Mouse (Mus musculus): ENCODE measurements around the gene Hpn. TPM values are rescaled to one million over a fixed set of nuclear protein-coding genes. Genes with fewer than 3 reads are reported as not detected.

The Hpn gene
- polyA plus RNA-seq, 1 experiment, result 22.1 TPM

DNA sequence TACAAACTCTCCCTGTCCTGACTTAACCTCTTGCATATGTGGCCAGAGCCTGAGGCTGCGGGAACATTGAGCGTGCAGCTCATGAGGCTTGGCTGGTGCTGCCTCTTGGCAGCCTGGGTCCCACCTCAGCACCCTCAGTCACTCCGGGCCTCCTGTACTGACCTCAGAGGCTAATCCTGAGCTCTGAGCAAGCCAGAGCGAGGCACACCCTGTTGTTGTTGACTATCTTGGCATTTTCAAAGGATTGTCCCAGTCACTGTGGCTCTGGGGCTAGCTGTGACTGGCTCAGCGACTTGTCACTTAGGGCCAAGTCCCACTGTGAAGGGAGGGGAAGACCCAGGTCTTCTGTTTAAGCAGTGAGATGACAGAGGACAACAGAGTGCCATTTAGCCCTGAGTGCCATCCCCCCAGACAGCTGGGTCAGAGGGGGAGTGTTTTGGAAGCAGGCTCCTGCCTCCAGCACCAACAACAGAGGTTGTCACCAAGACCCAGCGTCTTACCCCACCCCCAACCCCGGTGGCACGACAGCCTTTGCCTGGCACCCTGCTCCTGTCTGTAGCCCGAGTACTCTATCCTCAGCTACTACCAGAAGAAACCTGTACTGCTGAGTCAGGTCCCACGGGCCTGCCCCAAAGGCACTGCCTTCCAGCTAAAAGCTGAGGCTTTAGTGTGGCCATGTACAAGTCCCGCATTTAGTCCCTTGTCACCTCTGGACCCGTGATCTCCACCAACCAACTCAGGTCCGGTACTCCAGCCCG lies 32.1 kb downstream of the Hpn start:
- WGBS, result 71% methylated on average over 14 of the region's 14 CpGs

DNA sequence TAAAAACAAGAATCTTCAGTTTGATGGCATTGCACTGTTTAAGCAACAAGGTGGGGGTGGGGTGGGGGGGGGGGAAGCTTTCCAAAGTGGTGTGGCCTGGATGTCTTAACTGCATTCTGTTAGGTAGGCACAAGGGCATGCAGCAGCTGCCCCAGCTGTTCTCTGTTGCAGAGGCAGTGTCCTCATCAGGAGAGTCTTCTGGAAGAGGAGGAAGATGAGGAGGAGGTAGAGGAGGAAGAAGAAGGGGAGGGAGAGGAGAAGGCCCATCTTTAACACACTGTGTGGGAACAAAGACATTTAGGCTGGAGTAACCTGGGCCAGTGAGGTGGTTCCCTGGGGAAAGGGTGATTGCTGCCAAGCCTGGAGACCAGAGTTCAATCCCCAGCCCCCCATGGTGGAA lies 33.0 kb downstream of the Hpn start:
- Histone ChIP-seq H3K27ac (ENCODE audit: insufficient read depth, low read length) (no peak overlapping the region), H3K4me1 (ENCODE audit: control insufficient read depth, insufficient read depth, insufficient read length) (no peaks in the 10 kb centered on the region; the same call in 1 of the 2 replicates)
- TF ChIP-seq POLR2A (IDR thresholded peaks at IDR 0.05; ENCODE audit: low read depth, low read length), result no peak
- TF ChIP-seq CTCF (IDR thresholded peaks at IDR 0.05; ENCODE audit: extremely low read depth, insufficient read depth, insufficient read length, insufficient replicate concordance), result no peak

More for the DNA sequence above, 32.1 kb downstream of the Hpn start:
- no peak for DNase-seq (ENCODE audit: low read depth in 1 of 2, low spot score in 2 of 2)
- H3K4me3 ChIP-seq (ENCODE audit: extremely low read depth, insufficient read depth, insufficient read length), result no peak overlapping the region
- H3K27me3 ChIP-seq (ENCODE audit: control insufficient read depth, insufficient read depth, low read length), result no peaks in the 10 kb centered on the region
- H3K36me3 ChIP-seq (ENCODE audit: control insufficient read depth, insufficient read depth, low read length), result no peaks in the 10 kb centered on the region
- peaks cover 4% of the 10 kb centered on the region for H3K4me1 ChIP-seq (ENCODE audit: control insufficient read depth, insufficient read depth, insufficient read length)
- H3K27ac ChIP-seq (ENCODE audit: insufficient read depth, low read length), result no peak overlapping the region
- no peak for TF ChIP-seq CTCF (IDR thresholded peaks at IDR 0.05; ENCODE audit: extremely low read depth, insufficient read depth, insufficient read length, insufficient replicate concordance)
- TF ChIP-seq POLR2A (IDR thresholded peaks at IDR 0.05; ENCODE audit: low read depth, low read length), result no peak

DNA sequence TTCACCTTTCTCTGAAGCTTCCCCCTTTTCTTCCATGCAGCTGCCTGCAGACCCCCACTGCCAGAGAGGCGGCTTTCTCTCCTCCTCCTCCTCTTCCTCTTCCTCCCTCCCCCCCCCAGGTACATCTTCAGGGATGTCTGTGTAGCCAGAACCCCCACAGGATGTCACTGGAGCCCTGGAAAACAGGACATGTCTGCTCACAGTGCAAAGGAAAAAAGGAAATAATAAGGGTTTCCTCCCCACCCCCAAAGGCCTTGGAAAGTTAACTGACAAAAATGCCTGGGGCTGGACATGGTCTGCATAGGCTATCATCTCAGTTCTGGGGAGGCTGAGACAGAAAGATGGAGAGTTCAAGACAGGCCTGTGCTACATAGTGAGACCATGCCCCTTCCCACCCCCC lies 34.0 kb downstream of the Hpn start:
- Histone ChIP-seq H3K4me3 (ENCODE audit: extremely low read depth, insufficient read depth, insufficient read length) (no peak overlapping the region), H3K27me3 (ENCODE audit: control insufficient read depth, insufficient read depth, low read length) (no peaks in the 10 kb centered on the region), H3K36me3 (ENCODE audit: control insufficient read depth, insufficient read depth, low read length) (no peaks in the 10 kb centered on the region), H3K27ac (ENCODE audit: insufficient read depth, low read length) (no peak overlapping the region), H3K4me1 (ENCODE audit: control insufficient read depth, insufficient read depth, insufficient read length) (no peaks in the 10 kb centered on the region; the same call in 1 of the 2 replicates)
- no peak for TF ChIP-seq POLR2A (IDR thresholded peaks at IDR 0.05; ENCODE audit: low read depth, low read length)
- no peak for TF ChIP-seq CTCF (IDR thresholded peaks at IDR 0.05; ENCODE audit: extremely low read depth, insufficient read depth, insufficient read length, insufficient replicate concordance)
- DNase-seq (ENCODE audit: low read depth in 1 of 2, low spot score in 2 of 2), result no peak
- 63% methylated on average over 1 of the region's 1 CpGs for WGBS

More for the DNA sequence above, 33.0 kb downstream of the Hpn start:
- Histone ChIP-seq H3K36me3 (ENCODE audit: control insufficient read depth, insufficient read depth, low read length) (no peaks in the 10 kb centered on the region), H3K4me3 (ENCODE audit: extremely low read depth, insufficient read depth, insufficient read length) (no peak overlapping the region), H3K27me3 (ENCODE audit: control insufficient read depth, insufficient read depth, low read length) (no peaks in the 10 kb centered on the region)
- DNase-seq (ENCODE audit: low read depth in 1 of 2, low spot score in 2 of 2), result no peak

DNA sequence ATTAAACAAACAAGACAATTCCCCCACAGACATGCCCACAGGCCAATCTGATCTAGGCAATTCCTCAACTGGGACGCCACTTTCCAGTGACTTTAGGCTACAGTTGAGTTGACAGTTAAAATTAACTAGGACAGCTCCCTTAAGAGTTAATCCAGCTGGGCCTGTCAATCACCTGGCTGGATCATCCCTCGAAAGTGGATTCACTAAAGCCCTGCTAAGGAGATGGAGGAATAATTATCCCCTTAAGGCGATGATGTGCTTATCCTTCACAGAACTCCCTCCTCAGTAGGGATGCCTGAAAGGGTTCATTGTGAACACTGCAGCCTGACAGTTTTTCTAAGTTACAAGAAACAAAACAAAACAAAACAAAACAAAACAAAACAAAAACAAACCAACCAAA lies 34.5 kb downstream of the Hpn start:
- H3K36me3 ChIP-seq (ENCODE audit: control insufficient read depth, insufficient read depth, low read length), result no peaks in the 10 kb centered on the region
- no peak for DNase-seq (ENCODE audit: low read depth in 1 of 2, low spot score in 2 of 2)
- no peaks in the 10 kb centered on the region; the same call in 1 of the 2 replicates for H3K4me1 ChIP-seq (ENCODE audit: control insufficient read depth, insufficient read depth, insufficient read length)
- WGBS, result 87% methylated on average over 3 of the region's 3 CpGs
- TF ChIP-seq POLR2A (IDR thresholded peaks at IDR 0.05; ENCODE audit: low read depth, low read length) (no peak), CTCF (IDR thresholded peaks at IDR 0.05; ENCODE audit: extremely low read depth, insufficient read depth, insufficient read length, insufficient replicate concordance) (no peak)
- H3K4me3 ChIP-seq (ENCODE audit: extremely low read depth, insufficient read depth, insufficient read length), result no peak overlapping the region
- H3K27me3 ChIP-seq (ENCODE audit: control insufficient read depth, insufficient read depth, low read length), result no peaks in the 10 kb centered on the region
- H3K27ac ChIP-seq (ENCODE audit: insufficient read depth, low read length), result no peak overlapping the region

DNA sequence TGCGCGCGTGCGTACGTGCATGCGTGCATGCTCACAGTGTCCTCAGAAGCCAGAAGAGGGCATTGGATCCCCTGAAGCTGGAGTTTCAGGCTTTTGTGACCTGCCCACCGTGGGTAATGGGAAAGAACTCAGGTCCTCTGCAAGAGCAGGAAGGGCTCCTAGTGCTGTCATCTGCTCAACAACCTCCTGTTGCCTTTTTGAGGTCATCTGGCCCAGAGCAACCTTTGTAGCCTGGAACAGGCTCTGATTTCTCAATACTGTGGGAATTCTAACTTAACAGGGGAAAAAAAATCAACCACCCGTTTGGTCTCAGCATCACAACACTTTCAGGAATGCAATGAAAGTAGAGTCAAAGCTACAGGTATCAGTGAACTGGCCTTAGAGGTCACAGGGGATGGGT lies 35.4 kb downstream of the Hpn start:
- no peak for TF ChIP-seq CTCF (IDR thresholded peaks at IDR 0.05; ENCODE audit: extremely low read depth, insufficient read depth, insufficient read length, insufficient replicate concordance)
- TF ChIP-seq POLR2A (IDR thresholded peaks at IDR 0.05; ENCODE audit: low read depth, low read length), result no peak
- DNase-seq (ENCODE audit: low read depth in 1 of 2, low spot score in 2 of 2), result no peak
- no peak overlapping the region for H3K27ac ChIP-seq (ENCODE audit: insufficient read depth, low read length)
- H3K4me3 ChIP-seq (ENCODE audit: extremely low read depth, insufficient read depth, insufficient read length), result no peak overlapping the region
- WGBS, result 87% methylated on average over 8 of the region's 8 CpGs
- H3K36me3 ChIP-seq (ENCODE audit: control insufficient read depth, insufficient read depth, low read length), result no peaks in the 10 kb centered on the region
- no peaks in the 10 kb centered on the region for H3K4me1 ChIP-seq (ENCODE audit: control insufficient read depth, insufficient read depth, insufficient read length)
- H3K27me3 ChIP-seq (ENCODE audit: control insufficient read depth, insufficient read depth, low read length), result no peaks in the 10 kb centered on the region

DNA sequence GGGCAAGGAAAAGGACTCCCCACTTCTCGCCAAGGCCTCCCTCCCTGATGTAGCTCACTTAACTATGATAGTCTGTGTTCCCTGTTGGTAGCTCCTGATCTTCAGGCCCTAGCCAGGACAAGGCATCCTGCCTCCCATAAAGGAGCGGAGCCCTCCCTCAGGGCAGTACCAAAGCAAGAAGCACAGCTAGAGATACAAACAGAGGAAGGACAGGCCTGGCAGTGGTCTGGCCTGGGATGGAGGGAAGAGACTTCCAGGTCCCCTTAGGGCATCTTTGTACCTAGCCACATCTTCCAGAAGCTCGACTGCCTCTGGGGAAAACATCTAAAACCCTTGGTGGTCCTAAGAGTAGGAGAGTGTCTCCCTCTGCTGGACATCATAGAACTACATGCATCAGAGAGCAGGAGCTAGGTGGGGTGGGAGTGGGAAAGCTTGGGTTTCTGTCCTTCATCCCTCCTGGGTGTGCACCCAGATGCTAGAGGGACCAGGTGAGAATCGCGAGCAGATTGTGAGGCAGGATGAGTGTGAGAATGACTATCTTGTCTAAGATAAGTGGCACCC lies 37.1 kb downstream of the Hpn start:
- Histone ChIP-seq H3K4me1 (ENCODE audit: control insufficient read depth, insufficient read depth, insufficient read length) (no peaks in the 10 kb centered on the region), H3K4me3 (ENCODE audit: extremely low read depth, insufficient read depth, insufficient read length) (no peak overlapping the region), H3K27me3 (ENCODE audit: control insufficient read depth, insufficient read depth, low read length) (no peaks in the 10 kb centered on the region), H3K36me3 (ENCODE audit: control insufficient read depth, insufficient read depth, low read length) (no peaks in the 10 kb centered on the region), H3K27ac (ENCODE audit: insufficient read depth, low read length) (no peak overlapping the region)
- DNase-seq (ENCODE audit: low read depth in 1 of 2, low spot score in 2 of 2), result no peak
- WGBS, result 48% methylated on average over 5 of the region's 5 CpGs
- no peak for TF ChIP-seq POLR2A (IDR thresholded peaks at IDR 0.05; ENCODE audit: low read depth, low read length)
- TF ChIP-seq CTCF (IDR thresholded peaks at IDR 0.05; ENCODE audit: extremely low read depth, insufficient read depth, insufficient read length, insufficient replicate concordance), result peak; percentile 43; the same call in 1 of the 2 replicates

DNA sequence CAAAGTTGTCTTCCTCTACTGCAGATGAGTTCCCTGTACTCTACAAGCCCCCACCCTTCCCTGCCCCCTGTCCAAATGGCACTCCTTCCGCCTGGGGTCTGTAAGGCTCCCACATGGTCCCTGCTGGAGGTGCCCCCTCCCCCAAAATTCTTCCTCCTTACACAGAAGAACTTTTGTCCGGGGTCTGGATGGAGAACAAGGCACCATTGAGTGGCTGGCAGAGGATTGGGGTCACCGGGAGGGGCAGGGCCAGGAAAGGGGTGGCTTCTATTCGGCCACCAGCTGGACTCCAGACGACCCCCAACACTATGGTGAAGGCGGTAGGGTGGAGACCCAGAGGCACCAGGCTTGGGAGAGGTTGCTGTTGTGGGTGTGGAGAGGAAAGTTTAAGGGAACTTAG lies 37.6 kb downstream of the Hpn start:
- DNase-seq (ENCODE audit: low read depth in 1 of 2, low spot score in 2 of 2), result no peak
- TF ChIP-seq CTCF (IDR thresholded peaks at IDR 0.05; ENCODE audit: extremely low read depth, insufficient read depth, insufficient read length, insufficient replicate concordance) (no peak), POLR2A (IDR thresholded peaks at IDR 0.05; ENCODE audit: low read depth, low read length) (no peak)
- H3K27me3 ChIP-seq (ENCODE audit: control insufficient read depth, insufficient read depth, low read length), result no peaks in the 10 kb centered on the region
- WGBS, result 80% methylated on average over 6 of the region's 6 CpGs
- no peaks in the 10 kb centered on the region for H3K36me3 ChIP-seq (ENCODE audit: control insufficient read depth, insufficient read depth, low read length)
- no peaks in the 10 kb centered on the region for H3K4me1 ChIP-seq (ENCODE audit: control insufficient read depth, insufficient read depth, insufficient read length)
- H3K27ac ChIP-seq (ENCODE audit: insufficient read depth, low read length), result no peak overlapping the region
- H3K4me3 ChIP-seq (ENCODE audit: extremely low read depth, insufficient read depth, insufficient read length), result no peak overlapping the region
